Mouse (Mus musculus) megakaryocyte, embryonic 14.5 days (primary cell): Measurements from ENCODE around the gene Creb3. TPM values are rescaled to one million over a fixed set of nuclear protein-coding genes. Genes with fewer than 3 reads are reported as not detected.
"Not testable (repeated sequence)": the region's sequence is repeated elsewhere in the genome, so short reads cannot be mapped to it uniquely, and the experiment has no call there.

Experiments
- H3K27me3 ChIP-seq: replicated peaks from 2 replicates; pipeline ENCODE3; 2012; ENCODE audit warnings: inconsistent platforms
- H3K36me3 ChIP-seq: replicated peaks from 2 replicates; pipeline ENCODE3; 2012; ENCODE audit warnings: low read length, inconsistent platforms, mixed read lengths
- H3K4me1 ChIP-seq: 2 replicates; pipeline ENCODE4 v1.6.1; 2012; ENCODE audit warnings: inconsistent platforms
- H3K4me3 ChIP-seq: replicated peaks from 2 replicates; pipeline ENCODE3; 2012; ENCODE audit warnings: moderate library complexity, mild to moderate bottlenecking, inconsistent platforms
- H3K9me3 ChIP-seq: 2 replicates; pipeline ENCODE4 v1.6.1; 2012; ENCODE audit warnings: inconsistent platforms
- FLI1 ChIP-seq: IDR thresholded peaks from 2 replicates; pipeline ENCODE4 v1.6.1; 2012; ENCODE audit warnings: low read length, inconsistent platforms, mixed read lengths
- GATA1 ChIP-seq: IDR thresholded peaks from 3 replicates; pipeline ENCODE4 v1.6.1; 2012; ENCODE audit warnings: mixed read lengths, low read length, inconsistent platforms, borderline replicate concordance
- polyA plus RNA-seq: library from polyadenylated mRNA; stranded (reverse); fragments of >175 nt; gene quantifications from 2 replicates; pipeline ENCODE4 v1.2.3, GENCODE M21; 2012; ENCODE audit warnings: low replicate concordance; ENCODE audit not compliant: insufficient read depth

Gene Creb3
- polyA plus RNA-seq, 1 experiment: 2.7 TPM

DNA sequence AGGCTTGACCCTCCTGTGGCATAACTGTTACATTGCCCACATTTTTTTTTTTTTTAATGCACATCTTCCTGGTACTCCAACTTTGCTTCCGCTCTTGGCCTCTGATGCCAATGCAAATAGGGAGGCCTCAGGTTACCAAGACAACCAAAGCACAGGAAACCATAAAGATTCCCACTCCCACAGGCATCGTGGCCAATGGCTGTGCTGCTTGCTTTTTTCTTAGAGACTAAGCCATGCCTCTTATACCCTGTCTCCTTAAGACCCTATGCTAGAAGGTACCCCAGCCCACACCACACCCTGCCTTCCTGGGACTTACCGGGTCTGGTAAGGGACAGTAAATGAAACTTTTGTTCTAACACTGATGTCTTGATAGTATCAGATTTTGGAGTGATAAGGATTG lies 31.3 kb downstream of the Creb3 start:
- no peak for TF ChIP-seq FLI1
- no peak for TF ChIP-seq GATA1
- no peak overlapping the region for H3K4me3 ChIP-seq
- no peaks in the 10 kb centered on the region for H3K36me3 ChIP-seq
- no peaks in the 10 kb centered on the region for H3K9me3 ChIP-seq
- H3K4me1 ChIP-seq: peaks cover 43% of the 10 kb centered on the region
- no peaks in the 10 kb centered on the region for H3K27me3 ChIP-seq

DNA sequence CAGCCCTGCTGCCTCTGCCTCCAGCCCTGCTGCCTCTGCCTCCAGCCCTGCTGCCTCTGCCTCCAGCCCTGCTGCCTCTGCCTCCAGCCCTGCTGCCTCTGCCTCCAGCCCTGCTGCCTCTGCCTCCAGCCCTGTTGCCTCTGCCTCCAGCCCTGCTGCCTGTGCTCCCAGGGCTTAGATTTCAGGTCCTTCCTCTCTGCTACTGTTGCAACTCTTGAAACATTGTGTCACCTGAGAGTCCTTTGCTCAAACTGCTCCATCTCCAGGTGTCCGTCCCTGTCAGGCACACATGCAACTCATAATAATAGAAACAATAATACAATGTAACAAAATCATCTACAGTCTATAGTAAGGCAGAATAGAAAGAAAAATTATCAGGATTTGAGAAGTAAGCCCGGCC lies 34.5 kb downstream of the Creb3 start:
- peaks cover 41% of the 10 kb centered on the region for H3K4me1 ChIP-seq
- H3K36me3 ChIP-seq, H3K4me3 ChIP-seq, H3K27me3 ChIP-seq, H3K9me3 ChIP-seq: not testable (repeated sequence)

GRCm38 (mm10) chr4:43598200-43598599 lies 36.1 kb downstream of the Creb3 start:
- TF ChIP-seq FLI1: no peak
- no peak for TF ChIP-seq GATA1
- H3K36me3 ChIP-seq: no peaks in the 10 kb centered on the region
- peaks cover 4% of the 10 kb centered on the region for H3K27me3 ChIP-seq
- no peaks in the 10 kb centered on the region for H3K9me3 ChIP-seq
- peaks cover 29% of the 10 kb centered on the region for H3K4me1 ChIP-seq
- H3K4me3 ChIP-seq: no peak overlapping the region

- Histone ChIP-seq H3K9me3 (no peaks in the 10 kb centered on the region), H3K36me3 (no peaks in the 10 kb centered on the region), H3K27me3 (peaks cover 4% of the 10 kb centered on the region), H3K4me1 (peaks cover 24% of the 10 kb centered on the region), H3K4me3 (no peak overlapping the region)
- TF ChIP-seq FLI1 (no peak), GATA1 (no peak)
Measured at GRCm38 (mm10) chr4:43598650-43599380, 36.7 kb downstream of the Creb3 start.

DNA sequence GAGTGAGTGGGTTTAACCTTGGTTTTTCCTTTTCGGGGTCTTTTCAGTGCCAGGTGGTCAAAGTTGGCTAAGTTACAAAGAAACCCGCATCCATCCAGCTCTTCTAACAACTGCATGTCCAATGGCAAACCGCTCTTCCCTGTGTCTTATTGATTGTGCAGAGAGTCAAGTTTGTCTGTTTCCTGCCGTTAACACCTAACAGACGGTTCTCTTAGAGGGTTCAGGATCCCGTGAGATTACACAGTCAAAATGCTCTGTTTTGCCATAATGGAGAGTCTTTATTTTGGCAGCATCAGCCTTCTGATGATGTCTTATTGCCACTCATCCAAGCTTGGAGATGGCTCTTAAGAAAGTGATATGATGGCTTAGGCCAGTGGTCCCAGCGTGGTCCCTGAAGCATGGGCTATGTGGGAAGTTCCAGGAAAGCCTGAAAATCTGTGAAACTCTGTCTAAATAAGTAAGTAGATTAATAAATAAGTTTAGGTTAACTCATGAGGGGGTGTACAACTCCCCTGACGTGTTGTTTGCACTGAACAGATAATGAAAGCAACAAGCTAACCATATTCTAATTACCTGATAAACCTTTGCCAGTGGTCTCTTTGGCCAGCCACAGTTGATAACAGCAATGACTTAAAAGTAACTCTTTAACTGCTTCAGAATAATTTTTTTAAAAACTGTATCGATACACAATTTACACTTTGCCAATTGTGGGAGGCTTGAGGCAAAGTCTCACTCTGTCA lies 38.2 kb downstream of the Creb3 start:
- H3K4me1 ChIP-seq: peaks cover 34% of the 10 kb centered on the region
- H3K4me3 ChIP-seq: no peak overlapping the region
- TF ChIP-seq FLI1 (no peak), GATA1 (no peak)
- H3K36me3 ChIP-seq: no peaks in the 10 kb centered on the region
- H3K27me3 ChIP-seq: peaks cover 4% of the 10 kb centered on the region
- no peaks in the 10 kb centered on the region for H3K9me3 ChIP-seq

- no peak overlapping the region for H3K4me3 ChIP-seq
- no peak for TF ChIP-seq GATA1
- no peak for TF ChIP-seq FLI1
- H3K27me3 ChIP-seq: peaks cover 4% of the 10 kb centered on the region
- H3K9me3 ChIP-seq: no peaks in the 10 kb centered on the region
- H3K4me1 ChIP-seq: peaks cover 27% of the 10 kb centered on the region
- no peaks in the 10 kb centered on the region for H3K36me3 ChIP-seq
Measured at GRCm38 (mm10) chr4:43604099-43604498, 42.0 kb downstream of the Creb3 start.

- H3K4me3 ChIP-seq: peak overlapping the region; percentile 44
- no peaks in the 10 kb centered on the region for H3K9me3 ChIP-seq
- H3K36me3 ChIP-seq: no peaks in the 10 kb centered on the region
- peaks cover 24% of the 10 kb centered on the region for H3K4me1 ChIP-seq
- peaks cover 4% of the 10 kb centered on the region for H3K27me3 ChIP-seq
- TF ChIP-seq GATA1 (no peak), FLI1 (no peak)
Measured at GRCm38 (mm10) chr4:43604751-43605685, 42.9 kb downstream of the Creb3 start.

- no peak for TF ChIP-seq GATA1
- no peak for TF ChIP-seq FLI1
- H3K27me3 ChIP-seq: no peaks in the 10 kb centered on the region
- H3K36me3 ChIP-seq: no peaks in the 10 kb centered on the region
- peaks cover 22% of the 10 kb centered on the region for H3K4me1 ChIP-seq
- H3K4me3 ChIP-seq: peak overlapping the region; percentile 74
- no peaks in the 10 kb centered on the region for H3K9me3 ChIP-seq
Measured at GRCm38 (mm10) chr4:43612534-43612933, 50.4 kb downstream of the Creb3 start.

- peak overlapping the region; percentile 71 for H3K4me3 ChIP-seq
- peaks cover 22% of the 10 kb centered on the region for H3K4me1 ChIP-seq
- H3K36me3 ChIP-seq: no peaks in the 10 kb centered on the region
- no peaks in the 10 kb centered on the region for H3K27me3 ChIP-seq
- no peaks in the 10 kb centered on the region for H3K9me3 ChIP-seq
- no peak for TF ChIP-seq GATA1
- no peak for TF ChIP-seq FLI1
Measured at GRCm38 (mm10) chr4:43613060-43613730, 51.1 kb downstream of the Creb3 start.

Other genes starting within 250 kb of the Creb3 start
- 11.5 and 32.0 TPM in 2 replicates for gene Rusc2, start 180.4 kb upstream of the Creb3 start, polyA plus RNA-seq
- gene Fam166b, start 133.2 kb upstream of the Creb3 start, polyA plus RNA-seq: 0.55 TPM in 1 of 2 replicates, not detected in the other
- 28.2 and 39.0 TPM in 2 replicates for gene Tesk1, start 120.4 kb upstream of the Creb3 start, polyA plus RNA-seq
- 3.1 and 26.7 TPM in 2 replicates for gene Cd72, start 107.7 kb upstream of the Creb3 start, polyA plus RNA-seq
- gene Sit1, start 78.6 kb upstream of the Creb3 start, polyA plus RNA-seq: 3.9 TPM in 1 of 2 replicates, not detected in the other
- 74.6 and 104 TPM in 2 replicates for gene Ccdc107, start 69.4 kb upstream of the Creb3 start, polyA plus RNA-seq
- 9.6 and 20.9 TPM in 2 replicates for gene Arhgef39, start 62.6 kb upstream of the Creb3 start, polyA plus RNA-seq
- 1.4 and 11.2 TPM in 2 replicates for gene Car9, start 55.4 kb upstream of the Creb3 start, polyA plus RNA-seq
- 4.7 TPM in 1 of 2 replicates, not detected in the other for gene Tpm2, start 38.6 kb upstream of the Creb3 start, polyA plus RNA-seq
- 637 and 823 TPM in 2 replicates for gene Tln1, start 359 bp downstream of the Creb3 start, polyA plus RNA-seq
- 26.9 and 28.2 TPM in 2 replicates for gene Rgp1, start 16.4 kb downstream of the Creb3 start, polyA plus RNA-seq
- 9.1 and 40.1 TPM in 2 replicates for gene Gba2, start 16.5 kb downstream of the Creb3 start, polyA plus RNA-seq
- not detected in 2 replicates for gene Msmp, start 22.2 kb downstream of the Creb3 start, polyA plus RNA-seq
- gene Npr2, start 69.6 kb downstream of the Creb3 start, polyA plus RNA-seq: not detected in 2 replicates
- not detected in 2 replicates for gene Spag8, start 91.3 kb downstream of the Creb3 start, polyA plus RNA-seq
- 8.0 and 30.1 TPM in 2 replicates for gene Hint2, start 94.1 kb downstream of the Creb3 start, polyA plus RNA-seq
- 2.8 TPM in 1 of 2 replicates, not detected in the other for gene Tmem8b, start 106.6 kb downstream of the Creb3 start, polyA plus RNA-seq
- gene Fam221b, start 106.8 kb downstream of the Creb3 start, polyA plus RNA-seq: 0.29 TPM in 1 of 2 replicates, not detected in the other
- gene Olfr70, start 138.5 kb downstream of the Creb3 start, polyA plus RNA-seq: not detected in 2 replicates
- not detected in 2 replicates for gene Olfr71, start 147.9 kb downstream of the Creb3 start, polyA plus RNA-seq
- 0.12 TPM in 1 of 2 replicates, not detected in the other for gene Hrct1, start 164.9 kb downstream of the Creb3 start, polyA plus RNA-seq
- gene Spaar, start 167.7 kb downstream of the Creb3 start, polyA plus RNA-seq: not detected in 2 replicates
- not detected in 2 replicates for gene Olfr159, start 208.7 kb downstream of the Creb3 start, polyA plus RNA-seq